ENCODE assay signal across 11 mouse cellular contexts in the genomic region with DNA sequence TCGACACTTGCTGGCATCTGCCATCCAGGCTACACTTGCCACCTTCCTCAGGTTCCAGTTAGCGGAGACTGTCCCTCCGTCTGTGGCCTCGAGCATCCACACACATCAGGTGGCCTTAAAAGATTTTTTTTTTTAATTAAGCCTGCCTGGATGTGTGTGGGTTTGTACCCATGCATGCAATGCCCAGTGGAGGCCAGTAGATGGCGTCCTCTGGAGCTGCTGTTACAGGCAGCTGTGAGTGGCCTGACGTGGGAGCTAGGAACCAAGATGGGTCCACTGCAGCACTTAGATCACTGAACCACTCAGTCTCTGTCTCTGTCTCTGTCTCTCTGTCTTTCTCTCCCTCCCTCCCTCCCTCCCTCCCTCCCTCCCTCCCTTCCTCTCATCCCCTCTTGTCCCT. TPM values are rescaled to one million over a fixed set of nuclear protein-coding genes. Genes with fewer than 3 reads are reported as not detected.
DNase-seq lines count a peak whose midpoint lies in the region; ATAC-seq and TF ChIP-seq lines count a peak whose summit lies in the region.
"Had no signal": no experiment of that assay in that cellular context is flagged by ENCODE, and none has a peak within 500 bp of the region (broad histone marks: within the 10 kb centered on the region; RNA-seq: fewer than 3 reads in every experiment).

No protein-coding gene starts in this region.

- H3K79me2 ChIP-seq in heart, adult 2 months (replicated peaks; ENCODE audit: control insufficient read depth, insufficient read depth, low read length), result no peaks in the 10 kb centered on the region

- no peak for DNase-seq in heart, adult 2 months
- DNase-seq in spleen, adult 2 months (ENCODE audit: low read depth in 1 of 2, low spot score in 2 of 2), result no peak
- DNase-seq in spleen, adult 18-20 months, result no peak
- peak; percentile 47 for DNase-seq in thymus, postnatal 14 days
- DNase-seq in layer of hippocampus, postnatal 36 days, result no peak
- no peak for DNase-seq in gastrocnemius, postnatal 4 days (ENCODE audit: low spot score in 2 of 2)

- no peaks in the 10 kb centered on the region for H3K9me3 ChIP-seq in heart, embryonic 11.5 days (replicated peaks; ENCODE audit: control insufficient read depth, low read length)
- H3K9me3 ChIP-seq: embryonic facial prominence, embryonic 13.5 days; hindbrain, embryonic 13.5 days; megakaryocyte, embryonic 14.5 days had no signal

- 76% methylated on average over 6 of the region's 6 CpGs for WGBS in heart, adult 2 months
- WGBS in heart, embryonic 11.5 days (ENCODE audit: insufficient replicate concordance), result 71% methylated on average over 6 of the region's 6 CpGs
- WGBS in spleen, adult 2 months, result 73% methylated on average over 6 of the region's 6 CpGs

- no peaks in the 10 kb centered on the region for H3K4me1 ChIP-seq in heart, adult 2 months (ENCODE audit: control insufficient read depth, insufficient read depth, low read length)
- no peaks in the 10 kb centered on the region for H3K4me1 ChIP-seq in heart, embryonic 11.5 days (ENCODE audit: control insufficient read depth, insufficient read depth, low read length)
- H3K4me1 ChIP-seq in spleen, adult 2 months (ENCODE audit: control insufficient read depth, insufficient read depth, insufficient read length), result no peaks in the 10 kb centered on the region
- H3K4me1 ChIP-seq: hindbrain, embryonic 13.5 days; megakaryocyte, embryonic 14.5 days had no signal

- no peak for TF ChIP-seq EP300 in heart, adult 2 months (IDR thresholded peaks at IDR 0.05; ENCODE audit: insufficient read depth, low read depth, low read length)

- no peak for TF ChIP-seq POLR2A in heart, adult 2 months (IDR thresholded peaks at IDR 0.05; ENCODE audit: insufficient read depth, low read depth, low read length)
- TF ChIP-seq POLR2A in spleen, adult 2 months (IDR thresholded peaks at IDR 0.05; ENCODE audit: low read depth, low read length), result no peak

- ATAC-seq in heart, embryonic 11.5 days (replicated peaks; ENCODE audit: insufficient number of reproducible peaks, low FRiP score, low TSS enrichment), result no peak
- peak; percentile 56; the same call in 1 of the 2 replicates for ATAC-seq in common myeloid progenitor, adult 5-6 weeks (replicated peaks; ENCODE audit: low read depth, poor library complexity, severe bottlenecking)

- H3K4me3 ChIP-seq in heart, adult 2 months, result no peak overlapping the region
- no peak overlapping the region for H3K4me3 ChIP-seq in heart, embryonic 11.5 days (ENCODE audit: low read depth, low read length)
- H3K4me3 ChIP-seq in spleen, adult 2 months (ENCODE audit: extremely low read depth, insufficient read depth, insufficient read length), result no peak overlapping the region
- H3K4me3 ChIP-seq: embryonic facial prominence, embryonic 13.5 days; hindbrain, embryonic 13.5 days; megakaryocyte, embryonic 14.5 days had no signal

- peak; percentile 48 for TF ChIP-seq CTCF in heart, adult 2 months (IDR thresholded peaks at IDR 0.05)
- peak; percentile 38; the same call in 1 of the 2 replicates for TF ChIP-seq CTCF in spleen, adult 2 months (IDR thresholded peaks at IDR 0.05; ENCODE audit: extremely low read depth, insufficient read depth, insufficient read length, insufficient replicate concordance)

- H3K27ac ChIP-seq in heart, adult 2 months, result no peak overlapping the region
- no peak overlapping the region for H3K27ac ChIP-seq in heart, embryonic 11.5 days (ENCODE audit: low read depth, low read length)
- H3K27ac ChIP-seq in spleen, adult 2 months (ENCODE audit: insufficient read depth, low read length), result no peak overlapping the region
- H3K27ac ChIP-seq: embryonic facial prominence, embryonic 13.5 days; hindbrain, embryonic 13.5 days had no signal

- no peaks in the 10 kb centered on the region for H3K36me3 ChIP-seq in heart, adult 2 months (ENCODE audit: control insufficient read depth, insufficient read depth, low read length)
- no peaks in the 10 kb centered on the region for H3K36me3 ChIP-seq in heart, embryonic 11.5 days (ENCODE audit: control insufficient read depth, insufficient read depth, low read length)
- H3K36me3 ChIP-seq in spleen, adult 2 months (ENCODE audit: control insufficient read depth, insufficient read depth, low read length), result peaks cover 4% of the 10 kb centered on the region
- H3K36me3 ChIP-seq: hindbrain, embryonic 13.5 days had no signal

- no peak overlapping the region for H3K4me2 ChIP-seq in heart, embryonic 11.5 days
- H3K4me2 ChIP-seq: embryonic facial prominence, embryonic 13.5 days; hindbrain, embryonic 13.5 days had no signal

- intact Hi-C loops in heart, adult 2 months (cut with DNase I), result no loop called here

- no peaks in the 10 kb centered on the region for H3K27me3 ChIP-seq in heart, adult 2 months (ENCODE audit: control insufficient read depth, insufficient read depth, low read length)
- no peaks in the 10 kb centered on the region for H3K27me3 ChIP-seq in heart, embryonic 11.5 days (ENCODE audit: control insufficient read depth, insufficient read depth, low read length)
- H3K27me3 ChIP-seq in spleen, adult 2 months (ENCODE audit: control insufficient read depth, insufficient read depth, low read length), result no peaks in the 10 kb centered on the region
- H3K27me3 ChIP-seq: embryonic facial prominence, embryonic 13.5 days; hindbrain, embryonic 13.5 days had no signal

- H3K9ac ChIP-seq in heart, adult 2 months (ENCODE audit: low read depth, low read length), result no peak overlapping the region
- H3K9ac ChIP-seq in heart, embryonic 11.5 days (ENCODE audit: low read depth, low read length), result no peak overlapping the region
- H3K9ac ChIP-seq: embryonic facial prominence, embryonic 13.5 days; hindbrain, embryonic 13.5 days had no signal

RNA-seq across cellular contexts. Expression of gene Hadh, which starts 43.8 kb away (rescaled TPM):
- total RNA-seq in heart, adult 2 months (2021), result 100 to 1,000 TPM; 648 to 774 TPM
- 619 and 842 TPM in 2 replicates for polyA plus RNA-seq in heart, adult 2 months (2012; rRNA removed)
- polyA plus RNA-seq in heart, embryonic 11.5 days (2014; fragmentation: Nextera tagmentation; extraction: Ambion mirVana), result 142 and 174 TPM in 2 replicates
- 18.2 and 18.6 TPM in 2 replicates for polyA plus RNA-seq in spleen, adult 2 months (2012; rRNA removed)
- total RNA-seq in common myeloid progenitor, adult 5-6 weeks (2017), result 49.8 and 64.4 TPM in 2 replicates
- total RNA-seq in layer of hippocampus, postnatal 36 days (2021), result 10 to 100 TPM; 21.0 to 21.5 TPM
- 100 to 1,000 TPM; 247 to 255 TPM for total RNA-seq in gastrocnemius, postnatal 4 days (2021)
